Mouse (Mus musculus) adrenal gland, postnatal 14 days (tissue): ENCODE measurements around the gene Tmem150a. TPM values are rescaled to one million over a fixed set of nuclear protein-coding genes. Genes with fewer than 3 reads are reported as not detected.

ENCODE experiments used
- DNase-seq: peaks from one replicate; pipeline ENCODE4 v3.0.0; 2021; ENCODE audit warnings: mixed read lengths
- total RNA-seq: library from RNA; stranded (reverse); gene quantifications from 2 replicates; pipeline ENCODE4 v1.2.3, GENCODE M21; 2021

Gene Tmem150a
- total RNA-seq, 1 experiment from 2014 or later: 36.5 TPM

DNA sequence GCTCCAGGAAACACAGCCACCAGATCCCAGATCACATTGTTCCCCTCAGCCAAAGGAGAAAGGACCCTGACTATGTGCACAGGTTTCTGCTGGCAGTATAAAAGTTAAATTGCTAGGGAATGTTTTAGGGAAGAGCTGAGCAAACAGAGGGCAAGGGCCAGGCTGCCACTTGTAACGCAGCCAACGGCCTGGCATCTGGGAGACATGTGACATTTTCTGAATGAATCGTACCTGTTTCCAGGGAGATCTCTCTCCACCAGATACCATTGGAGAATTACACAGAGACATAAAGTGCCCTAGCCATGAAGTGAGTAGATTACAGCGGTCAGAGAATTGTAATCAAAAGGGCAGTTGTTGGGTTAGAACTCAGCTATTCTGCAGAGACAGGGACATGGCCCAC lies 17.9 kb downstream of the Tmem150a start:
- DNase-seq: no peak

- DNase-seq: no peak
Measured at GRCm38 (mm10) chr6:72374206-72374605, 19.0 kb downstream of the Tmem150a start.

- DNase-seq: no peak
Measured at GRCm38 (mm10) chr6:72374820-72375563, 19.7 kb downstream of the Tmem150a start.

GRCm38 (mm10) chr6:72378510-72379234 lies 23.4 kb downstream of the Tmem150a start:
- no peak for DNase-seq

DNA sequence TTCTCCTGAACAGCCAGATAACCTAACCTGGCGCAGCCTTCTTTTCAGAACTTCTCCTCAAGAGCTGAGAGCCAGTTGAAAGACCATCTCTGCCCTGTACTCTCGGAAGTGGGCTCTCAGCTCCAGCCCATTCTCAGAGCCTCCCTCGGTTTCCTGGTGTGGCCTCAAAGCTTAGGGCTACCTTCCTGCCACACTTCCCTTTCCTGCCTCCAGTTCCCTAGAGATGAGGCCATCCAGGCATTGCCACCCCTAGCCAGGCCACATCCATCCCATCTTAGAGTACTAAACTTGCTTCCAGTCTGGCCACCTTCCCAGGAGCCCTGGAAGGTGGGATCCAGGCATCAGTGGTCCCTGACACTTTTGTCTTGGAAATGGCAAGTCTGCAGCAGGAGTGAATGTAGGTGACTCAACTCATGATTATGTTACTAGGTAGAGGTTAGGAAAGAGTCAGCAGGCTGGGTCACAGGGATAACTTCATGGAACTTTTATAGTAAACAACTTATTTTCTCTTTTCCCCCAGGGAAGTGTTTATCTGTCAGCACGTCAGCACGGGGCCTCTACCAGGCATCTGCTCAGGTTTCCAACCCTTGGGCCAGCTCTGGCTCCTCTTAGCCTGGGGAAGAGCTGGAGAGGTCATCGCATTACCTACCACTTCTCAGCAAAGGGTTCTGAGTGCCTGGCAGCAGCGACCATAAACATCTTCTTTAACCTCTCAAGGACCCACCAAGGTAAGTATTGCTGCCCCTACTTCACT lies 24.3 kb downstream of the Tmem150a start:
- no peak for DNase-seq

- peak; percentile 94 for DNase-seq
Measured at GRCm38 (mm10) chr6:72380131-72380770, 25.0 kb downstream of the Tmem150a start, which contains the start of gene Vamp5. TSS of gene Vamp5 (minus strand) at chr6:72380468.

GRCm38 (mm10) chr6:72382494-72382893 lies 27.2 kb downstream of the Tmem150a start:
- no peak for DNase-seq

- no peak for DNase-seq
Measured at GRCm38 (mm10) chr6:72383142-72383820, 28.0 kb downstream of the Tmem150a start.

GRCm38 (mm10) chr6:72383952-72384351 lies 28.7 kb downstream of the Tmem150a start:
- DNase-seq: no peak

DNA sequence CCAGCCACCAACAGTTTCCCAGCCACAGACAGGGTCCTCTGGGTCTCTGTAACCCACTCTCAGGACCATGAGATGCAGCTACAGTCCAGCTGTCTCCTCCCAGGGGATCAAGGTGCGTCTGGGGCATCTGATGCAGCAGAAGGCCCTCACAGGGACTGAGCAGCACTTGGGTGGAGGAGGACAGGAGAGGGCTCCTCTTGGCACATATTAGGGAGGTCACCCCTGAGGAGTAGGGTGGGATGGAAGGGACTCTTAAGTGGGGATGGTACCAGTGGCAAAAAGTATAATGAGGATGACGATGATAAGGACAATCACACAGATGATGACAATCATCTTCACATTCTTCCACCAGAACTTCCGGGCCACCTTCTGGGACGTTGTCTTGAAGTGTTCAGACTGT lies 30.0 kb downstream of the Tmem150a start:
- DNase-seq: no peak

- no peak for DNase-seq
Measured at GRCm38 (mm10) chr6:72386561-72386960, 31.3 kb downstream of the Tmem150a start.

DNA sequence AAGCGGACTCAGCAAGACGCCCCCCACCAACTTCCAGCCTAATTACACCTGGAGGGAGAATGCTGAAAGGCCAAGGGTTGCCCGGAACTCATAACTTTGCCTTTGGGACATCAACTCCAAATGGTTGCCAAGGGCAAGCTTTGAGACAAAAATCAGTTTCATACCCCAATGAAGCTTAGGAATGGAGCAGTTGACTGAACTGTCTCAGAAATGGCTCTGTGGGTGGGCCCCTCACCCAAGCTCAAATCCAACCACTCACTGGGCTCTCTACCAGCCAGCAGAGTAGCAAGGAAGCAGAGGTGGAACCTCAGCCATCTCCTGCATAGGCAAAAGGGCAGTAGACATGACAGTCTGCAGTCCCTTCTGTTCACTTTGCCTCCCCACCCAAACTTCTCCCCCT lies 32.6 kb downstream of the Tmem150a start:
- DNase-seq: no peak

DNA sequence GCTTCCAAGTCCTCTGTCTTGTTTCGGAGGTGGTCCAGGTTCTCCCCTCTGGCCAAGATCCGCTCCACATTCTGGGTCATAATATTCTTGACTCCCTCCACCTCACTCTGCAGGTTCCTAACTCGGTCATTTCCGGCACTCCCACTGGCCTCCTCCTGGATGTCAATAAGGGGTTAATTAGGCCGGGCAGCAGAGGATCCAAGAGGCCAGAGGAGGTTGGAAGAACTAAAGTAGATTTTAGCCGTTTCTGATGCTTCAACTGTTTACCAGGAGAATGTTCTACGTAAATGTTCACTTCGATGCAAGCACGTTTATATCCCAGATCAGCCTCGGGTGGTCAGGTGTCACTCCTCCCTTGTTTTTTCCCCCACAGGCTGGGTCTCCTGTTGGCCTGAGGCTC lies 33.0 kb downstream of the Tmem150a start:
- no peak for DNase-seq

DNA sequence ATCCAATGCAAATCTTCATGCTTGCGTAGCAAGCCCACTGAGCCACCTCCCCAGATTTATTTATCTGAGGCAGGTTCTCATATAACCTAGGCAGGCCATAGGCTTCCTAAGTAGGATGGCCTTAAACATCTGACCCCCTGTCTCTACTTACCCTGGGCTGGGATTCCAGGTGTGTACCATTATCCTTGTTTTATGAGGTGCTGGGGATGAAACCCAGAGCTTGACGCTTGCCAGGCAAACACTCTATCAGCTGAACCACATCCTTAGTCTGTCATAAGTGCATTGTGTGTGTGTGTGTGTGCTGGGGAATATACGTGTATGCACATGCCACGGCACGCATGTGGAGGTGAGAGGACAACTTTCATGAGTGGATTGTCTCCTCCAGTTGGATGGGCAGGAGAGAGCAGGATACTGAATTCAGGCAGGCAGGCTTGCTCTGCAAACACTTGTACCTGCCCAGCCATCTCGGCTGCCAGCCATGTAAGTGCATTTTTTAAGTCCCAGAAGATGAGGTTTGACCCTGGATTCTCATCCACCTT lies 33.6 kb downstream of the Tmem150a start:
- DNase-seq: no peak

DNA sequence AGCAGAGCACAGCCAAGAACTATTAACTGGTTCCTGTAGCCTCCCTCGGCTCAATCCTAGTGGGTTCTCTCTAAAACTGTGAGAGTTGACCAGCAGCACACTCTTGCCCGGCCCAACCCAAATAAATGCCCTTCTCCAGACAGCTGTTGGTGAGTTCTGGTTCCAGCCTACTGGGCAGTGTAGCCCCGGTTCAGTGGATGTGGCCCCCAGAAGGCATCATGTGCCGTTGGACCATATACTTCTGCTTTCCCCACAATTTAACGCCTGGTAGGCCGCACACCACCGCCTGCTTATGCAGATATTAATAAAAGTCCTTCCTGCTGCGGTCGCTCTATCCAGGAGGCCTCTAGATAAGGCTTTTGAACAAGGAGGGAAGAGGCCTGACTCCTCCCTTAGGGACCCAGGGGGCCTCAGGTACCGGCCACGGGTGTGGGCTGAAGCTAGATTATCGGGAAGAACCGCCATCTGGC lies 34.3 kb downstream of the Tmem150a start:
- DNase-seq: peak; percentile 54

GRCm38 (mm10) chr6:72389941-72390771 lies 34.9 kb downstream of the Tmem150a start, which contains the start of gene Vamp8:
TSS of gene Vamp8 (minus strand) at chr6:72390703.
- DNase-seq: peak; percentile 93

DNA sequence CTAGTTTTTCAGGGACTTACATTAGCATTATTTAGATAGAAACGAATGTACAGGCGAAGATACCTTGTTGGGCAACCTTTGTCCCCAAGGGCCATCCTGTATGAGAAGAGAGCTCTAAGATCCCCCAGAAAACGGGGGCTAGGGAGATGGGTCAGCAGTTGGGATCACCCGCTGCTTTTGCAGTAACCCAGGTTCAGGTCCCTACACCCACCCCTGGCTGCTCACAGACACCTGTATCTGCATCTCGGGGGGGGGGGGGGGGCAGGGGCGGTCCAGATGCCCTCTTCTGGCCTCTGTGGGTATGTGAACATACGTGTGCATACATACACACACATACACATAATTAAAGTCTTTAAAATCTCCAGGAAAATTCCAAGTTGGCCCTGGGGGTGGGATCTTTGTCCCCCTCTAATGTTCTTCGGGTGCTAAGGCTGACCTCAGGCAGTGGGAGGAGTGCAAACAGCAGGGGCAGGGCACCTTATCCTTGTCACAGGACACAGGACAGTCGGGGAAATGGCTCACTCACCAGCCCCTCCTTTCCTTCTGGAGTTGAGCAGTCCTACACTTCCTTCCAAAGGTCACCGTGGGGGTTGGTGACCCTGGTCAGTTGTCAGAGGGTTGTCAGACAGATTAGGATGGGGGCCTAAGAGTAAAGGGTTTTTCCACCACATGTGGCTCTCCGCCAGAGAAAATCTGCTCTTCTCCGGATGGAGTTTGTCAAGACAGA lies 35.7 kb downstream of the Tmem150a start:
- peak; percentile 84 for DNase-seq

DNA sequence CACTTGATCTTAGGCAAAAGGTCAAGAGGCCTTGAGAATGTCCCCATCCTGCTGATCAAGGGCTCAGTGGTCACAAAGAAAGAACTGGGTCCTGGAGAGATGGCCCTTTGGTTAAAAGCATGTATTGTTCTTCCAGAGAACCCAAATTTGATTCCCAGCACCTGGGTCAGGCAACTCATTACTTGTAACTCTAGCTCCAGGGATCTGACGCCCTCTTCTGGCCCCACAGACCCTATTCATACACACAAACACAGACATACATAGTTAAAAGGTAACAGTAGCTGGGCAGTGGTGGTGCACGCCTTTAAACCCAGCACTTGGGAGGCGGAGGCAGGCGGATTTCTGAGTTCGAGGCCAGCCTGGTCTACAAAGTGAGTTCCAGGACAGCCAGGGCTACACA lies 37.1 kb downstream of the Tmem150a start:
- DNase-seq: no peak

GRCm38 (mm10) chr6:72396837-72397251 lies 41.6 kb downstream of the Tmem150a start:
- no peak for DNase-seq

DNA sequence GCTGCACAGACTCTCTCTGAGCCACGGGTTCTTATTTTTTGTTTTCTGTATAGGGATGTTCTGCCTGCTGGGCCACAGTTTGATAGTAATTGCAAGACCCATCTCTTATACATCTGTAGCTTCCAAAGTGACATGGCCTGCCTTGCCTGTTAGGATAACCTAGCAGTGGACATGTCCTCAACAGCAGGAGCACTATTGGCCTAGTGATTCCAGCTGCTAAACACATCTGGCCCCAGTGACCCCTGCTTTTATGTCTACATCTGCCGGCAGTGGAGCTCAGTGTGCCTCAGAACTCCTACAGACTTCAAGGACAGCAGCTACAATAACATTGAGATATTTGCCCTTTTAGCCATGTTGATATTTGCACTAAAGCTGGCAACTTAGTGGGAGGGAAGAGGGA lies 44.7 kb downstream of the Tmem150a start:
- DNase-seq: no peak
